Mouse (Mus musculus) monocyte, adult 2 months (primary cell): ENCODE measurements around the gene Cluh.

Source experiments
- DNase-seq, 2 experiments: peaks; one replicate each; pipeline ENCODE4 v3.0.0; 2022; ENCODE audit warnings: low spot score in 2 of 2, low read depth in 1 of 2

Gene Cluh

GRCm38 (mm10) chr11:74649095-74649646 lies at the start of gene Cluh:
Gene Cluh, plus strand, starts transcription at chr11:74649495.
- peak; percentile 88 to 93 for DNase-seq

GRCm38 (mm10) chr11:74602286-74602685 lies 47.0 kb upstream of the Cluh start:
- DNase-seq, result no peak

- DNase-seq, result no peak
Measured at GRCm38 (mm10) chr11:74610068-74610467, 39.2 kb upstream of the Cluh start.

- DNase-seq, result no peak
Measured at GRCm38 (mm10) chr11:74610545-74611176, 38.6 kb upstream of the Cluh start, which contains the start of gene Rap1gap2. Gene Rap1gap2, minus strand, starts transcription at chr11:74610915.

- DNase-seq, result no peak
Measured at GRCm38 (mm10) chr11:74611437-74611836, 37.9 kb upstream of the Cluh start.

GRCm38 (mm10) chr11:74613428-74613827 lies 35.9 kb upstream of the Cluh start:
- DNase-seq, result no peak

- no peak for DNase-seq
Measured at GRCm38 (mm10) chr11:74615571-74615970, 33.7 kb upstream of the Cluh start.

- peak in 1 of 2 experiments; percentile 45 for DNase-seq
Measured at GRCm38 (mm10) chr11:74619201-74619955, 29.9 kb upstream of the Cluh start, which contains the start of gene Ccdc92b. Gene Ccdc92b, plus strand, starts transcription at chr11:74619605.

GRCm38 (mm10) chr11:74619956-74620300 lies 29.4 kb upstream of the Cluh start:
- DNase-seq, result no peak

- DNase-seq, result no peak
Measured at GRCm38 (mm10) chr11:74621974-74622669, 27.2 kb upstream of the Cluh start.

- no peak for DNase-seq
Measured at GRCm38 (mm10) chr11:74623693-74624092, 25.6 kb upstream of the Cluh start.

- no peak for DNase-seq
Measured at GRCm38 (mm10) chr11:74625333-74625732, 24.0 kb upstream of the Cluh start.

GRCm38 (mm10) chr11:74627481-74627880 lies 21.8 kb upstream of the Cluh start:
- DNase-seq, result no peak

GRCm38 (mm10) chr11:74631880-74632789 lies 17.2 kb upstream of the Cluh start:
- DNase-seq, result no peak

GRCm38 (mm10) chr11:74634490-74635275 lies 14.6 kb upstream of the Cluh start:
- DNase-seq, result no peak

- no peak for DNase-seq
Measured at GRCm38 (mm10) chr11:74637486-74637885, 11.8 kb upstream of the Cluh start.

GRCm38 (mm10) chr11:74637971-74638790 lies 11.1 kb upstream of the Cluh start:
- DNase-seq, result peak in 1 of 2 experiments; percentile 19

- DNase-seq, result no peak
Measured at GRCm38 (mm10) chr11:74638791-74639411, 10.4 kb upstream of the Cluh start.
